Mouse (Mus musculus): ENCODE measurements around the gene Zfp84.

The Zfp84 gene

DNA sequence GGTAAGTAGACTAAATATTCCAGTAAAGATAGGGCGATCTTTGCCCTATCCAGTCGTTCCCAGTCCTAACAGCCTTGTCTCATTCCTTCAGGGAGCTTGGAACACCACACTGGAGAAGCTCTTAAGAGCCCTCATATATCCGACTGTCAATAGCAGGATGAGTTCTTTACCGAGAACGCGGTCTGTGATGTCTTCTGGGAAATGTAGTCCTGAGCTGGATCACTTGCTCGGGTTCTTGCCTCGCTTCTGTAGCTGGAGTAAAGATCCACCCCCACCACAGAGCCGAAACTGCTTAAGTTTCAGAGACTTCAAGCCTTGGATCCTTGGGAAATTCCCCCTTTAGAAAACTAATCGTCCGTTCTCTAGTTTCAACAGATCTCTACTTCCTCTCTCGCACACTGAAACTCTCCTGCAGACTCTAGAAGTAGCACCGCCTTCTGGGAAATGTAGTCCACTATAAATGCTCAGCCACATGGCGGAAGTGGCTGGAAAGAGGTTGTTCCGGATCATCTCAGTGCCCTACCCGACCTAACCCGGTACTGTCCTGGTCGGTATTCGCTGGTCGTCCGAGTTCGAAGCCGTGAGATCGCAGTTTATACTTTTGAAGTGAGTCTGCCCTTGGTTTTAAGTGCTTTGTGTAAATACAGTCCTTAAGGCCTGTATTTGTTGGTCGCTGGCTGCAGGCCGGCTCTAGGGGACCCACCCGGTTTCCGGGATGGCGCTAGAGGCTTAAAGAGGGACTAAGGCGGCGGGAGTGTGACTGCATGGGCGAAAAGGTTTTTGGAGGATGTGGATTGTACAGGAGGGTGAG is at the start of gene Zfp84:
TSS of gene Zfp84 (plus strand) at position 463 of the 811 bp plus-strand sequence.
- peak; percentile 90 for DNase-seq (ENCODE audit: low read depth, low spot score)

DNA sequence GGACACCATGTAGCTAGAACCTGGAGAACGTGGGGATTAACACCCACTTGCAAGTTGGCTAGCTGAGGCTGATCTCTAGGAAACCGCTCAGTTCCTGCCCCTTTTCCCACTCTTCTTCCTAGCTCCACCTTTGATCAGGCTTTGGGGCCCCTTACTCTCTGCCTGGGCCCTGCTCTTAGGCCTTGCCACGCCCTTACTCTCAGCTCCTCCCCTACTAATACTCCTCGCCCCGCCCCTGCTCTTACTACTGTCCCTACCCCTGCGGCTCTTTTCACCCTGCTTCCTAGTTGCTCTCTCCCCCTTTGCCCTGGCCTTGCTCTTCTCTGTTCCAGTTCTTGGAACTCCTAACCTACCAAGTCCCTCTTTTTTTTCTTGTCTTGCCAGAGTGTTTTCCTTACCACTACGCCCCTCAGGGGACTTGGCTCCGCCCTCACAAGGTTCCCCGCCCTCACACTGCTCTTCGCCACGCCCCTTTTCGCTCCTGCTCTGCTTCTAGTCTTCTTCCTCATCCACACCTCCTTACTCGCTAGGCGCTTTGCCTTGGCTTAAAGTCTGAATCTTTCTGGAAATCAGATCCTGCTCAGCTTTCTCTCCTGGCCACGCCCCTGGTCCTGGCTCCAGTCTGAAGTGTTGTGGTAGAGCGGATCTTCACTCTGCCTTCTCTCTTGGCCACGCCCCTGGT is 42.8 kb upstream of the Zfp84 start:
- peak; percentile 33 for DNase-seq (ENCODE audit: low read depth, low spot score)

DNA sequence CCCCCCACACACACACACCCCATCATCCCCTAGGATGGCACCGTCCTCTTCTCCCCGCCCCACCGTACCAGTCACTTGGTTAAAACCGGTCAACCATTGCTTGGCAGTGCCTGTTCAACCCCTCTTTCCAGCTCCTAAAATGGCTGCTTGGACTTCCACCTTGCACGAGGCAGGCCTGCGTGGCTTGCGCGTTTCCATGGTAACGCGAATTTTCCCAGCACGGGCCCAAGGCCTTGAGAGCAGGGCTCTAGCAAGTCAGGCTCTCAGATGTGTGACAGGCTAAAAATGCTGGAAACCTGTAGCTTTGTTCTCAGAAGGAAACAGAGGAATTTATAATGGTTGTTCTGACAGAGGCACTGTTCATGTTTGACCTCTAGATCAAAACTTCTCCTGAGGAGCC is 41.5 kb upstream of the Zfp84 start, which contains the start of gene Catsperg2:
TSS of gene Catsperg2 (minus strand) at position 173 of the 400 bp plus-strand sequence.
- peak; percentile 18 for DNase-seq (ENCODE audit: low read depth, low spot score)

DNA sequence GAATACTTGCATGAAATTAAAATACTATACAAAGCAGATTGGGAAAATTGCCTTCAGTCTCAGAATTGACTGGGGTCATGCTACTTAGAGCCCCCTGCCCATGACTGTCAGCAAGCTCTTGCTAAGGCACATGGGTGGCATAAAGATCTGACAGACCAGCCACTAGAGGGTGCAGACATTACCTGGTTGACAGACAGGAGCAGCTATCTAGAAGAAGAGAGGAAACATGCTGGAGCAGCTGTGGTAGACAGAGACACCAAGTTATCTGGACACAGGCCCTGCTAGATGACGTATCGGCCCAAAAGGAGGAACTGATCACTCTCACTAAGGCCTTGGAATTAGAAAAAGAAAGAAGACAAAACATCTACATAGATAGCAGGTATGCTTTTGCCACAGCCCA is 40.3 kb upstream of the Zfp84 start:
- no peak for DNase-seq (ENCODE audit: low read depth, low spot score)

DNA sequence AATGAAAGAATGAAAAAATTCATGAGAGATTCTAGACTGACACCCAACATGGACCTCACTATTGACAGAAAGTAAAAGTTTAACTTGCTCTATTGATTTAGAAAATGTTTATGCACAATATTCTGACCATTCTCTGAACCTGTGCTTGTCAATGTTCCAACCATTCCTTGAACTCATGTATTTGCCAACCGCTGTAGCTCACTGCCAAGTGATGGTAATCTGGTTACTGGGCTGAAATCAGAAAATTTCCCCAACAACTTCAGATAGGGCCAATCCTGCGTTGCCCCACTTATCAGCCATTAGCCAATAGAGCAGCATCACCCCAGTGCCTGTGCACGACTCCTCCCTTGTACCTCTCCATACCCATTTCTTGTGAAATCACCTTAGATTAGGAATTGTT is 26.1 kb upstream of the Zfp84 start:
- DNase-seq (ENCODE audit: low read depth, low spot score), result no peak

DNA sequence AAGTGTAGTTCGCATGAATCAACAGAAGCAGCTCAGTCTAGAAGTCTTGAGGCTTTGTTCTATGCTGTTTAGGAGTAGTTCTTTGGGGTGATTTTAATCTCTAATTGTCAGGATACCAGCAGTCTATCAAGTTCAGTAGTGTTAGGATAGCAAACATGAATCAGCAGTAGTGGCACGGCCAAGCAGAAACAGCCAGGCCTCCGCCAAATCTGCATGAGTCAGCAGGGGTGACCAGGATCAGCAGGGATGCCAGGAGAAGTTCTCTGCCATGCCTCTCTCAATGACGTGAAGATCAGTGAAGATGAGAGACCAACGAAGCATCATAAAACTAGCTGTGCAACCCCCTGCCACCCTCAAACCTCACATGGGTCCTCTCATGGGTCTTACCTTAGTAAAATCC is 7.9 kb upstream of the Zfp84 start:
- no peak for DNase-seq (ENCODE audit: low read depth, low spot score)

DNA sequence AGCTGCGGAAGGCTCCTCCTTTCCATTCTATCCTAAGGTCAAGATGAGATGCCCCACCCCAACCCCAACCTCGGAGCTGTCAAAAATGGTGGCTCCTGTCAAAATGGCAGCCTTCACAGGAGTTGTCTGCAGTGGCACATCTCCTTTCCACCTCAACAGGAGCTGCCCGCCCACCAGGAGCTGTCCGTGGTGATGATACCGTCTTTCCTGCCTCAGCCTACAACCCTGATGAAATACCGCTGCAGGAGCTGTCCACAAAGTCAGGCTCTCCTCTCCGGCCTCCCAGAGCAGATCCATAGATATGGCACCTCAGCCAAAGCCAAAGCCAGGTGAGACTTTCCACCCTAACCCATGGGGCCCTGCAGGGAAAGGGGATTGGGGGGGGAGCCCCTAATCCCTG is 3.6 kb upstream of the Zfp84 start:
- no peak for DNase-seq (ENCODE audit: low read depth, low spot score)

DNA sequence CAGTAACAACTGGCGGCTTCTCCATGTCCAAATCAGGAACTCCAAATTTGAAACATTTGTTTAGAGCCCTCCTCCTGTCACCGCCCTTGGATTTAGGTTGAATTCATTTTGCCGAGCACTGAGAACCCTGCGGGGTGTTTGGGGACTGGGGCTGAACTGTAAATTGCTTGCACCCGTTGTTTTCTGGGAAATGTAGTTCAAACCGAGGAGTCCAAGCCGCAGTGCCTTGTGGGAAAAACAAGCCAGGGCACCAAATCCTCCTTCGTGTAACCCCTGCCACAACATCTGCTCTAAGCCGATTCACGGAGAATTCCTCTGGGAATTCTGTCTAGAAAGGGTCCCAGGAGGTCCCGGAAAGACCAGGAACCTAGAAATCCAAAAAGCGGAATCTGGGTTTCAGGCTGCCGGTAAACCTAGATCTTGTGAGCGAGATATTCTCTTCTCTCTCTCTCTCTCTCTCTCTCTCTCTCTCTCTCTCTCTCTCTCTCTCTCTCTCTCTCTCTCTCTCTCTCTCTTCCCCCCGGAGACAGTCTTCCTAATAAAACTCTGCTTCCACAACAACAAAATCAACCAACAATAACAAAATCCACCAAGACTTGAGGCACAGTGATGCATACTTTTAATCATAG is 1.2 kb upstream of the Zfp84 start:
- DNase-seq (ENCODE audit: low read depth, low spot score), result peak; percentile 86

DNA sequence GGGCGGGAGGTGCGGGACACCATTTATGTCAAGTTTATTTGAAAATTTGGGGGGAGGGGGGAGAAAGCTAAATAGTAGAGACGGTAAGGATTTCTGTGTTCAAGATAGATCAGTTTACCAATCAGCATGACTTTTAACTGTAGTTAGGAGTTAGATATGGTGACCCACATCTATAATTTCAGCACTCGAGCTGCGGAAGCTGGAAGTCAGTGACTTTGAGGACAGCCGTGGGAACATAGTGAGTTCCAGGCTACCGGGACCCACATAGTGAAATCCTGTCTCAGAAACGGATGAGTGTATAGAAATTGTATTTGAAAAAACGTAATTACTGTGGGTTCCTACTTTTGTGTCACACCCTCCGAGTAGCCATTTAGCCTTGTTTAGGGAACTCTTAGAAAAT is 628 bp downstream of the Zfp84 start:
- no peak for DNase-seq (ENCODE audit: low read depth, low spot score)

DNA sequence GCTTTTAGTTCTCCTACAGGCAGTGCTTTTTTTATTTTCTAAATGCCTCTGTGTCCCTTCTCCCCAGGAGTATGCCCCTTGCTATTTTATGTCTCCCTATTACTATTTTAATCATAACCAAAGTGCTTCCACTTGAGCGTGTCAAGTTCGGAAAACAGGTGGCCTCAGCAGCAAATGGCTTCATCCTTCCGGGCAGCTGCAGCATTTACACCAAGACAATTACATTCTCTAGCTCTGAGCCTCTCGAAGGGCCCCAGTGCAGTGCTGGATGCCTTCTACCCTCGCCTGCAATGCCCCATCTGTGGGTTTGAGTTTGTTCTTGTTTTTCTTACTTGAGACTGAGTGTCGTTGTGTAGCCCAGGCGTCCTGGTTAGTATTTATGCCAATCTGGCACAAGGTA is 5.2 kb downstream of the Zfp84 start:
- DNase-seq (ENCODE audit: low read depth, low spot score), result no peak

DNA sequence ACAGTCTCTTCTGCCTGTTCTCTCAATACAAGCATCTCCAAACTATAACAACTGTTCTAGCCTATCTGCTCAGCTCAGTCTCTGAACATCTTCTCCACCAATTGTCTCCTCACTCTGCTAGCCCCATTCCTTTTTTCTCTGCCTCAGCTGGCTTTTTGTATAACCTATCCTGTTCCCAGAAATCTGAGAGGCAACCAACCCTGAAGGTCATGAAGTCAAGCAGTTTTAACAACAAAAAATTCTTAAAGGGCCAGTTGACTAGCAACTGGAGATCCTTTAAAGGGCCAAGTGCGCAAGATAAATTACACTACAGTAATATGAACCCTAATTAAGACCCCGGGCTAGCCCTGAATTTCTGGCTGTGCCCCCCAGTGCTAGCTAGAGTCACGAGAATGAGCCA is 6.0 kb downstream of the Zfp84 start:
- DNase-seq (ENCODE audit: low read depth, low spot score), result no peak

DNA sequence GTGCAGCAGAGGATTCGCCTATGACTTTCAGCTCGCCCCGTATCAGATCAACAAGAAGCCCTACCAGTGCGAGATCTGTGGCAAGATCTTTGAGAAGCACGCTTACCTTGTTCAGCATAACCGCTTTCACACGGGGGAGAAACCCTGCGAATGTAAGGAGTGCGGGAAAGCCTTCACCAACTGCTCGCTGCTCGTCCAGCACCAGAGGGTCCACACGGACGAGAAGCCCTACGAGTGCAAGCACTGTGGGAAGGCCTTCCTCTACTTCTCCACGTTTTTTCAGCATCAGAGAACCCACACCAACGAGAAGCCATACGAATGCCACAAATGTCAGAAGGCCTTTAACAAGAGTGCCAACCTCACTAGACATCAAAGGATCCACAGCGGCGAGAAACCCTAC is 8.2 kb downstream of the Zfp84 start:
- no peak for DNase-seq (ENCODE audit: low read depth, low spot score)

DNA sequence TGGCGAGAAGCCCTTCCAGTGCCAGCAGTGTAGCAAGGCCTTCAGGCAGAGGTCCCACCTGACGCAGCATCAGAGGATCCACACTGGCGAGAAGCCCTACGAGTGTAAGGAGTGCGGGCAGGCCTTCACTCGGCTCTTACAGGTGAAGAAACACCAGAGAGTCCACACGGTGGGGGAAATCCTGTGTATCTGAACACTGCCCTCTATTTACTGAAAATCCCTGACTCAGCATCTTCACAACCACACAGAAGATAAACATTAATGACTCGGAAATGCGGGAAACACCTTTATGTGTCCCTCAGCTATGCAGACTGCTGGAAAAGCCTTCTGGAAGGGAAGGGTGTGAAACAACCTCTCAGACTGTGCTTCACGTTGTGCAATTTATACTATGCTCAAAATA is 9.0 kb downstream of the Zfp84 start:
- DNase-seq (ENCODE audit: low read depth, low spot score), result no peak

DNA sequence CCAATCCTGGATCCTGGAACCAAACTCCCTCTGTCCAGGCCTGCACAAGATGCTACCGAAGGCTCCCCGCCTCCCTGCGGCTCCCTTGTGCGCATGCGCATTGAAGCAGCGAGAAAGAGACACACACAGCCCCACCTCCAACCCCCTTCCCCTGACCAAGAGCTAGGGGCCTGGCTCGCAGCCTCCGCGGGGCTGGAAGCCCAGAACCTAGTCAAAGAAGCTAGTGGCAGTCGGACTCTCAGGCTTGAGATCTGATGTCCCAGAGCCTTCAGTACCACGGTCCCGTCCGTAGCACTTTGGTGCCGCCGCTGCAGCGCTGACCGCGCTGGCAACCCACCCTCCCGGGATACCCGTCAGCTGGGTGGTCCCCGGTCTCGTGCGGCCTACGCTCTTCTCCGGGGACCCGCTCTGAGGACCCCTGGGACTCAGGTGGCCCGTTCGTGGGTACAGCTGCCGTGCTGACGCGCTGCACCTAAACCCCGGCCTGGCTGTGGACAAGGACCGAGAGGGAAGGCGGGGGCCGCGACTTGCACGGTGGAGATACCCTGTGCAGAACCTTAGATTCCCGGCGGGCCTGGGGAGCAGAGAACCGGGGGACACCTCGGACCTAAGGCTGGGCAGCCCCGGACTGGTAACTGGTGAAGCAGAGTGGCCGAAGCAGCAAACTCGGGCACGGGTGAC is 15.7 kb downstream of the Zfp84 start, which contains the start of gene Zfp30:
TSS of gene Zfp30 (plus strand) at position 128 of the 681 bp plus-strand sequence.
- DNase-seq (ENCODE audit: low read depth, low spot score), result peak; percentile 95

DNA sequence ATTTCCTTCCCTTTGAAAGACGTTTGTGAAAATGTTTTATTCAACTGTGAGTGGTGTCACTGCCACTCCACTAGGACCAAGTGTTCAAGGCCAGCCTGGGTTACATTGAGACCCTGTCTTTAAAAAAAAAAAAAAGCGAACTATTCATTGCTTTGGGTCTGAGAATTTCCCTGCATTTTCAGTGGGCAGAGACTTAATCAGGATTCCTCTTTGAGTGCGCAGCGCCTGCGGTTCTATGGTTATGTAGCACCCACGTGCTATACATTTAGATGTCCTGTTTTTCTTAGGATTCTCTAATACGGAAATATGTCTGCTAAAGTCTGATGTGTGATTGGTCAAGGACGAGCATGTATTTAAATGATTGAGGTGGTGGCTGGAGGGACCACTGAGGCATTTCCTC is 16.7 kb downstream of the Zfp84 start:
- no peak for DNase-seq (ENCODE audit: low read depth, low spot score)

DNA sequence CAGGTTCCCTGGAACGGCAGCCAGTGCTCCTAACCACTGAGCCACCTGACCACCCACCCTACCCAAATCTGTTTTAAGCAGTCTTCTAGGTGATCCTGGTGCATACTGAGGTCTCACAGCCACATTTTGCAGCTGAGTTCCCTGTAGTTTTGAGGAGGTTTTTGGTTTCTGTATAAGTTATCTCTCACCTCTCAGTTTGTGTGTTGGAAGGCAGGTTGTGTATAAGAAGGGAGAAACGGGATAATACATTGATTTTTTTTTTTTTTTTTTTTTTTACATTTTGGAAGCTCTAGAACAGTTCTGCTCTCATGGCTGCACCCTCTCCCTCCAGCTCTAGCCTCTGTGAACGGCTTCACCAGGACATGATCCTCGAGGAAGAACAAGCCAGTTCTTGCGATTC is 17.5 kb downstream of the Zfp84 start:
- DNase-seq (ENCODE audit: low read depth, low spot score), result no peak

DNA sequence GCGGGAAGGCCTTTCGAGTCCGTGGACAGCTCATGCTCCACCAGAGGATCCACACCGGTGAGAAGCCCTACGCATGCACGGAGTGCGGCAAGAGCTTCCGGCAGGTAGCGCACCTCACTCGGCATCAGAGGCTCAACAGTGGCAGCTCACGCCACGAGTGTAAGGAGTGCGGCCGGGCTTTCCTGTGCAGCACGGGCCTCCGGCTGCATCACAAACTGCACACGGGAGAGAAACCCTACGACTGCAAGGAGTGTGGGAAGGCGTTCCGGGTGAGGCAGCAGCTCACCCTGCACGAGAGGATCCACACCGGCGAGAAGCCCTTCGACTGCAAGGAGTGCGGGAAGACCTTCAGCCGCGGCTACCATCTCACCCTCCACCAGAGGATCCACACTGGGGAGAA is 24.6 kb downstream of the Zfp84 start:
- no peak for DNase-seq (ENCODE audit: low read depth, low spot score)

DNA sequence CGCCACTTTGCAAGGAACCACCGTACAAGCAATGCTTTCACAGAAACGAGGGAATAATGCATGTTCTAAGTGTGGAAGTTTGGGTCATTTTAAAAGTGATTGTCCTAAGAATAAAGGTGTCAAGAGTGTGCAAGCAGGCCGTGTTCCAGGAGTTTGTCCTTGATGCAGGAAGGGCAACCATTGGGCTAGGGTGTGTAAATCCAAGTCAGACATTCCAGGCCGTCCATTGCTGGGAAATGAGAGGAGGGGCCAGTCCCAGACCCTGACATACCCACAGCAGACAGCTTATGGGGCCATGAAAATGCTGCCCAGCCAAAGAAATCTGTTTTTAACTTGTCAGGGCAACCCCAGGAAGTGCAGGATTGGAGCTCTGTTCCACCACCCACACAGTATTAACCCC is 38.7 kb downstream of the Zfp84 start:
- no peak for DNase-seq (ENCODE audit: low read depth, low spot score)

DNA sequence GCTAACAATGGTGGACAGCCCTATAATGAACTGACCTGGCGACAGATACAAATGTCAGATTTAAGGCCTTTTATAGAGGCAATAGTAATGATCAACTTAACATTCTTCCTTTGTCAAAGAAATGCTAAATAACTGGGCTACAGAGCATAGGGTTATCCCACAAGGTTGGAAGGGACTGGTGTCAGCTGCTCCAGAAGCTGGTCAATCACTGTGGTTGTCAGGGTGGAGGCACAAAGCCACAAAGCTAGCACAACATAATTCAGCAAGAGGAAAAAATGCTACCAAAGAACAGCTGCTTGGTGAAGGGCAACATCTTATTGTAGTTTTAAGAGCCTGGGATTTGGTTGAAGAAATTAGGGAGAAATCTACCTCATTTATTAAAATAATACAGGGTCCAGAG is 43.9 kb downstream of the Zfp84 start:
- DNase-seq (ENCODE audit: low read depth, low spot score), result no peak

DNA sequence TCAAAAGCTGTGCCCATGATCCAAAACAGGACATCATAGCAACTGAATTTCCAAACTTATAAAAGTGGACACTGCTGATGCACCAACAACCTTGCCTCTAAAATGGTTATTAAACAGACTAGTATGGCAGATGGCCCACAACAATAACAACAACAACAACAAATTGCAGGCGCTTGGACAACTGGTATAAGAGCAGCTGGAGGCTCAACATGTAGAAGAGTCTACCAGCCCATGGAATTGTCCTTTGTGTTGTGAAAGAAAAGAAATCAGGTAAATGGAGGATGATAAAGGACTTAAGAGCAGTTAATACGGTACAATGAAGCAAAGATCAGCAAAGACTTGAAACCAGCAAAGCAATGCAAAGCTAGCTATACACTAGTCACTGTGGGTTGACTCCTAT is 46.0 kb downstream of the Zfp84 start:
- no peak for DNase-seq (ENCODE audit: low read depth, low spot score)

DNA sequence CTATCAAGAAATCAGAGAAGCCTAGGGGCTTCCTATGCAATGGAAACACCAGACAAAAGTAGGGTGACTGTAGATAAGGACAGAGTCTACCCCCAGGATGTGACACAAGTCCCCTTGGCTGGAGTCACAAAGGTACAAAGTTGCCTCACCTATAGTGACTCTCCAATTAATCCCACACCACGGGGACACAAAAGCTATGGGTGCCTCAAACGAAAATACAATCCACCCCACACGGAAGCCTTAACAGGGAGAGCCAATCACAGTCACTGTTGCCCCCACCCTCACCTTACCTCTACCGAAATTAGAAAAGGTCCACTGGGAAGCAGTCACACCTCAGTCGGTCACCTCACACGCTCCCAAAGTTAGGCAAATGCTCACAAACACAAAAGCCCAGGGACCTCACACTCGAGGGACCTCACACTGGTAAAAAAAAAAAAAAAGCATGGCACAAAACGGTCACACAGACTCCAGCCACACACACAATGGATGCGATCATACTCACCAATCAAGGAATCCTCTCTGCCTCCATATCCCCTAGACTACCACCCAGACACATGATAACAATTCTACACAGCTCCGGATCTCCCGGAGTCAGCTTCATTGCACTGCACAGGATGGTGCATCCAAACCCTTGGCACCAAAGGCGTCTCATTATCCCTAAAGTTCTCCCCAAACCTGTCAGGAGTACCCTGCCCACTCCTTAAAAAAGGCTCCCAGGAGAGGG is 46.9 kb downstream of the Zfp84 start:
- DNase-seq (ENCODE audit: low read depth, low spot score), result no peak
